Mouse (Mus musculus): ENCODE measurements around the gene Cldn6.

Cldn6 gene

DNA sequence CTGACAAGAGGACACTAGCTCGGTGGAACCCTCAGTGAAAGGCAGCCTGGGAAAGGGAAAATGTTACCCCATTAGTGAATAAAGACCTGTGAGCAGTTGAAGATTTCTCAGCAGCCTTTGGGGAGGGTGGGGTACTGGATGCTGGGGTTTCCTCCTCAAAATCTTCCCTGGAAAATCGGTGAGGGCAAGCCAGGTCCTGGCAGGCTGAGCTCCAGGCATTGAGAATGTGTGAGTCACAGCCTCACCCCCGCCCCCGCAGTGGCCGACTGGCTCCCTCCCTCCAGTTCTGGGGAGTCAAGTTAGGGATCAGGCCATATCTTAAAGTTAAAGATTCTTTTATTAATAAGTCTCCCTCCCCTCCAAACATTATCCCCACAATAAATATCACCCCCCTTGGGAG is 3.9 kb upstream of the Cldn6 start:
- no peak for DNase-seq (ENCODE audit: low read depth, low spot score)

DNA sequence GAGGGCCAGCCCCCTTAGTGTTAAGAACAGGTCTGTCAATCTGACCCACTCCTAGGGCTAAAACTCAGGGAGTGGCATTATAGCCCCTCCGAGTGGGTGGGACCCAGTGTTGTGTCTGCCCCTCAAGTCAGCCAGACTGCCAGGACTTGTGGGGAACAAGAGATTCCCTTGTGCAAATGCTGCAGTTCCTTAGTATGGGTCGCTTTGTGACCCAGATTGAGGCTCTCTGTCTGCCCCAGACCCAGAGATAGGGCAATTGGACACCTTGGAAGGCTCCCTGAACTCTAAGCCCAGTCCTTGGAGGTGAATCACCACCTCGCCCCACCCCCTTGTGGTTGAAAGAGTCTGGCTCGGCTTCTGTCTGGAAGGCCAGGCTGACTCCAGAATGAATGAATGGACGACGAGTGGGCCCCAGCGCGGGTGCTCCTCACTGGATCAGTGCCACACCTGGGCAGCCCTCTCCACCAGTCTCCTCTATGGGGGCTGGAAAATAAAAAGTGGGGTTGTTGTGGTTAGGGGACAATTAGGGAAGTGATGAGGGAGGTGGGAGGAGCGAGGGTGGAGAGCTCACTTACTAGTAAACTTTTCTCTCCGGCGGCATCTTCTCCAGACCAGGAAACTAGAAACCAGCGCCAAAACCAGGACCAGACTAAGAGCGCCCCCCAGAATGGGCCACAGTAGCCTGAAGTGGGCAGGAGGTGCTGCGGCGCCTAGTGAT is 3.3 kb upstream of the Cldn6 start:
- no peak for DNase-seq (ENCODE audit: low read depth, low spot score)

DNA sequence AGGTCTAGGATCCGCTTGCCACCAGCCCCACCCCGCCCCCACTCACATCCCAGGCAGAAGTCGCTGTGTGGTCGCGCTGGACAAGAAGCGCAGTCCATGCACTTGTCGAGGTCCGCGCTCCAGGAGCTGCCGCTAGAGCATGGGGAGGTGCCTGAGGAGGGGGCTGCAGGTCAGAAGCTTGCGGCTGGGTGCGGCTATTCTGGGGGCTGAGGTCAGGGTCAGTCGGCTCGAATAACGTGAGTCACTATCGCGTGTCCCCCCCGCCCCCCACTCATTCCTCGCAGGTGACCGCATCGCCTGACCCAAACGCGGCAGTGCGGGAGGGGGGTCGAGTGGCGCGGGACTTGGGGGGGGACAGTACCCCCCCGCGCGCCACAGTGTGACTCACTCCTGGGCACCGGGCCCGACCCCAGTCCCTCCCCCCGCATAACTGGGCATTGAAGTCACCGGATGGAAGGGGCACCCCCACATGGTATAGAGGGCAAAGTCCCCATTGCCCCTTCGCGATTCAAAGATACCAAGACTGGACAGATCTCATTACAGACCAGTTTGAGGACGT is 2.5 kb upstream of the Cldn6 start:
- no peak for DNase-seq (ENCODE audit: low read depth, low spot score)

DNA sequence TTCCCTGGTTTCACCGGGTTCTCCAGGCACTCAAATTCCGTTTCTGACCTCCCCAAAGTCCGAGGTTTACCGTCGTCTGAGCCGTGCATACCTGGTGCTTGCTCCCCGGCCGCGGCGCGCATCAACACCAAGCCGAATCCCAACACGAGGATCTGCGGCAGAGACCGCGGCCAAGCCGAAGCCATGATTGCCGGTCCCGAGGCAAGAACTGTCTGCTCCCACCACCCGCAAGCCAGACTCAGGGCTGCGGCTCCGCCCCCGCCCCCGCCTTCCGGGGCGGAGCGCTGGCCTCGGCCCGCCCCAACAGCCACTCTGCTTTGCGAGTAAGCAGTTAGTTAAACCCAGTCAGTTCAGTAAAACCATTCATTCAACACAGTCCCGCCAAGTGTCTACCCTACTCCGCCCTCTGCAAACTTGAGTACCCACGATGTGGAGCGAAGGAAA is 1.8 kb upstream of the Cldn6 start, which contains the start of gene Tnfrsf12a:
Gene Tnfrsf12a, minus strand, starts transcription at position 233 of the 444 bp plus-strand sequence.
- no peak for DNase-seq (ENCODE audit: low read depth, low spot score)

DNA sequence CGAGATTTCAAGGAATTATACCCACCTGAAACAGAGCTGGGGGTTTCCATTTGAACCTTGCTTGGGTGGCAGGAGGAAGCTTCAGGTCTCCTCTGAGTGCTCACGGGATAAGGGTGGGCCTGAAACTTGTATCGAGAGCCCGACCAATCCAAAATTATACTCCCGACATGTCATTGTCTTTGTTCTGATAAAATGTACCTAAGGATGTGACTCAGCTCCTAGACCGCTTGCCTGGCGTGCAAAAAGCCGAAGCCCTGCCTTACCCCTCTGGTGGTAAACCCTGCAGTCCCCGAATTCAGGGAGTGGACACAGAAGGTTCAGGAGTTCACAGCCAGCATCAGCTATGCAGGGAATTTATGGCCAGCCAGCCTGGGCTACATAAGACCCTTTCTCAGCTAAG is 1.3 kb downstream of the Cldn6 start:
- DNase-seq (ENCODE audit: low read depth, low spot score) = no peak

DNA sequence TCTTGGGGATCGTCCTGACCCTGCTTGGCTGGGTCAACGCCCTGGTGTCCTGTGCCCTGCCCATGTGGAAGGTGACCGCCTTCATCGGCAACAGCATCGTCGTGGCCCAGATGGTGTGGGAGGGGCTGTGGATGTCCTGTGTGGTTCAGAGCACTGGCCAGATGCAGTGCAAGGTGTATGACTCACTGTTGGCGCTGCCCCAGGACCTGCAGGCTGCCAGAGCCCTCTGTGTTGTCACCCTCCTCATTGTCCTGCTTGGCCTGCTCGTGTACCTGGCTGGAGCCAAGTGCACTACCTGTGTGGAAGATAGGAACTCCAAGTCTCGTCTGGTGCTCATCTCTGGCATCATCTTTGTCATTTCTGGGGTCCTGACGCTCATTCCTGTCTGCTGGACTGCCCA is 2.0 kb downstream of the Cldn6 start:
- DNase-seq (ENCODE audit: low read depth, low spot score) = no peak

DNA sequence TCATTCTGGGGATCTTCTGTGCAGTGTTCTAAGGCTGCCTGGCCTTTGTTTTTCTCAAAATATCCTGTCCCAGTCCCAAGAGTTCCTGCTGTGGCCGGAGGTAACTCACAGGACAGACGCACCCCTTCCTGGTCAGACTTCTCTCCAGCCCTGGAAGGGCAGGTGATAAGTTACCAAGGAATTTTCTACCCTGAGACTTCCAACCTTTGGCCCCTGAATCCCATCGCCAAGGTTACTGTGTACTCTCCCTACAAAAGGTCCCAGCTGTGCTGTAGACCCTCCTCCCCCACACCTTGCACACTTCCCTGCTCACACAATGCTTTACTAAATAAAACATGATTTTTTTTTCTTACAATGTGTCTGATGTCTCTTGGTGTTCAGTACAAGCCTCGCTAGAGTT is 3.0 kb downstream of the Cldn6 start:
- no peak for DNase-seq (ENCODE audit: low read depth, low spot score)

DNA sequence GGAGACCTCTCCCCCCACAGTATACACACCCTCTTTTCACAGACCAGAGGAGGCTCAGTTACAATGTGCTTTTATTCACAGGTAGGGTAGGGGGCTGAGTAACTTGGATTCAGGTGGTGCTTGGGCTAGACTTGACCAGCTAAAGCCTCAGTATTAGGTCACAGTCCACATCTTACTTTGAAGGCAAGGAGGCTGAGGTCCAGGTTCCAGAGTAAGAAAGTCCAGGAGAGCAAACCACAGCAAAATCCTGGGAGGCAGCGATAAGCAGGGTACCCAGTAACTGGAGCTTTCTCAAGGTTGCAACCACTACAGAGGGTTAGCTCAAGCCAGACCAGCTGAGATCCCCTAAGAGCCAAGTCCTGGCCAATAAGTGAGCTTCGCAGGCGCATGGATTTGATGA is 3.5 kb downstream of the Cldn6 start:
- DNase-seq (ENCODE audit: low read depth, low spot score) = no peak

DNA sequence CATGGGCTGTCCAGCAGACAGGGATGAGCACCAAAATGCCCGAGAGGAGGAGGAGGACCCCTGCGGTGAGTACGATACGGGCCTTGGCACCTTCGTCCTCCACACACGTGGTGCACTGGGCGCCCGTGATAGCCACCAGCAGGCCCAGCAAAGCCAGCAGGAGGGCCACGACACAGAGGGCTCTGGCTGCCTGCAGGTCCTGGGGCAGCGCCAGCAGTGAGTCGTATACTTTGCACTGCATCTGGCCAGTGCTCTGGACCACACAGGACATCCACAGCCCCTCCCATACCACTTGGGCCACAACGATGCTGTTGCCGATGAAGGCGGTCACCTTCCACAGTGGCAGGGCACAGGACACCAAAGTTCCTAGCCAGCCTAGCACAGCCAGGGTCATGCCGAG is 4.2 kb downstream of the Cldn6 start:
- DNase-seq (ENCODE audit: low read depth, low spot score) = no peak

DNA sequence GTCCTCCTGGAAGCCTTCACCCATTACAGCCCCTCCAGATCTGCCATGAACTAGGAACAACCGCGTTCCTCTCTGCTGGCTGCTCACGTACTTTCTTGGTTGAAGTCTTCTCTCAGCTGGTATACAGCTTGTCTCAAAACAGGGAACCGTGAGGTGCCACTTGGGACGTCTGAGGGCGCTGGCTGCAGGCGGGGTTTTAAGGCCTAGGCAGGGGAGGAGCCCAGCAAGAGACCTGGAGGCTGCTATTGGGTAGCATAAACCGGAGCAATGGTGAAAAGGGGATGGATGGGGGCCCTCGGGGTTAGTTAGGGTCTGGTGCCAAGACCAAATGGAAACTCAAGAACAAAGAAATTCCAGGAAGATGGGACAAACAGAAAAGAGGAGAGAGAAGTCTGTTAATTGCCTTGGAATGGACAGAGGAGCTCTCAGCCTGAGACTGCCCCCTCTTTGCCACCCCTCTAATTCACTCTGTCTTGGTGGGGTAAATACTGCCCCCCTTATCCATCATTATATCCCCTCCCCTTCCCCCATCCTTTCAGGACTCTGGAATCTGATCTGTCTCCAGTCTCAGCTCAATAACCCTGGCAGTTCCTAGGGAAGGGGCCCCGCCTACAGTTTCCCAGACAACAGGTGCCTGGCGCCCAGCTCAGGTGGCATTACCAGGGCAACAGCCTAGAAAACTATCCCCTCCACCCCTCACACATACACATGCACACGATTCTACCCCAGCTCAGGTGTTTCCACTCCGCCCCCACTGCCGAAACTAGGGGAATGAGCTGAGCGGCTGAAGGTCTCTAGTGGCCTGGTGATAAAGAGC is 5.0 kb downstream of the Cldn6 start, which contains the start of gene Cldn9:
Gene Cldn9, minus strand, starts transcription at position 171 of the 817 bp plus-strand sequence.
- DNase-seq (ENCODE audit: low read depth, low spot score) = no peak

DNA sequence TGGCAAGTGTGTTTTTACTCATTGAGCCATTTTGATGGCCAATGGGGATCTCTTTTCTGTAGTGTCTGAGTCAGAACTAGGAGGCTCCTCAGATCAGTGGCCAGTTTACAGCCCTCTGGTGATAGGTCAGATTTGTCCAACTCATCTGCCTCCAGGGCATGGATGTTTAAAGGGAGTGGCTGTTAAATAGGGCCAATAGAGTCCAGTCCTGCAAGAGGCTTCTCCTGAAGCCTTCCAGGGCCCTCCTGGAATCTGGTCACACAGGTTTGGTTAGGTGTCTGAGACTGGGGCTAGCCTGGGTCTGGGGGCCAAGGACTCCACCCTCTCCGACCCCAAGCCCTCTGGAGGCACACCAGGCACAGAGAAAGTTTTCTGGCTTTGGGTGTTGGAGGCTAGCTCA is 15.4 kb downstream of the Cldn6 start:
- no peak for DNase-seq (ENCODE audit: low read depth, low spot score)

DNA sequence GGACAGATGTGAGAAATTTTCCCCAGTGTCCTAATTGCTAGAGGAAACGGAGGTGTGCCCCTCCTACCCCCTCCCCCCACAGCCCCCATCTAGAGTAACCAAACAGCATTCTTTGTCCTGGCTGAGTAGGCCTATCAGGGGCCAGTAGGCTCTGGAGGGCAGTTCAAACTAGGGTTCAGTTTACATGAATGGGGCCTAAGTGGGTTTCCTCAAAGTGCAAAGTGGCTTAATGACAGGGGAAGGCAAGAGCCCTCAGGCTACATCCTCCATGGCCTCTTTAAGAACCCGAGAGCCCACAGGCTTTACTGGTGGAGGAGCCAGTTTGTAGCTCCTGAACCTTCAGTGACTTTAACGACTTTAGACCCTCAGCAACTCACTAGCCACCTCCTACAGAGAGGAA is 16.8 kb downstream of the Cldn6 start:
- DNase-seq (ENCODE audit: low read depth, low spot score) = no peak

DNA sequence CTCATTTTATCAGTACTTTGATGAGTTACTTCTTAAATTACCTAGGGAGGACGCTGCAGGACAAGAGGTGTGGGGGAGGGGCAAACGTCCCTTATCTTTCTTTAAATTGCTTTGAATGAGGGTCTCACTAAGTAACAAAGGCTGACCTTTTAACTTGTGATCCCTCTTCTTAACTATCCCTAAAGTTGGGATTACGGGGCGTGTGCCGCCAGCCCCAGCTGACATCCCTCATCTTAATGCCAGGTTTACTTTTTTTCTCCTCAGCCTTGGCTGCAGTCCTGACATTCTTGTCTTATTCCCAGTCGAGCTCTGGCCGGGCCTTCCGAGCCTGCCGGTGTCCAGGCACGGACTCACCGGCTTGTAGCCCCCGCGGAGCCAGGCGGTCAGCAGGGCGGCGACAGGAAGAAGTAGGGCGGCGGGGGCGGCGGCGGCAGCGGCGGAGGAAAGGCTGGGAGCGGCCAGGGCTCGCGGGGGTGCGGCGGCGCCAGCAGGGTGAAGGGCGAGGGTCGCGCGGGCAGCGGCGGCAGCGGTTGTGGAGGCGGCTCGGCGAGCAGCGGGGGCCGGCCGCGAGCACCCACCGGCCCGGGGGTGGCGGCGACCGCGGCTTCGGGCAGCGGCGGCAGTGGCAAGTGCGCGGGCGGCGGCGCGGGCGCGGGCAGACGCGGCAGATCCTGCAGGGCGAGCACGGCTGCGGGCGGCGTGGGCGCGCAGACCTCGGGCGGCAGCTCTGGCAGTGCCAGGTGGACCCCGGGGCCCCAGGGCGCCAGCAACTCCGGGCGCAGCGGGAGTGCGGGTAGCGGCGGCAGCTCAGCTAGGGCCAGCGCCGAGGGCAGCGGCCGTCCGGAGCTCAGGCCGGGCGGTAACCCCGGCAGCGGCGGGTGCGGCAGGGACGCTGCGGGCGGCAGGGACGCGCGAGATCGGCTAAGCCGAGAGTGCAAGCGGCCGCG is 20.4 kb downstream of the Cldn6 start:
- DNase-seq (ENCODE audit: low read depth, low spot score) = no peak

DNA sequence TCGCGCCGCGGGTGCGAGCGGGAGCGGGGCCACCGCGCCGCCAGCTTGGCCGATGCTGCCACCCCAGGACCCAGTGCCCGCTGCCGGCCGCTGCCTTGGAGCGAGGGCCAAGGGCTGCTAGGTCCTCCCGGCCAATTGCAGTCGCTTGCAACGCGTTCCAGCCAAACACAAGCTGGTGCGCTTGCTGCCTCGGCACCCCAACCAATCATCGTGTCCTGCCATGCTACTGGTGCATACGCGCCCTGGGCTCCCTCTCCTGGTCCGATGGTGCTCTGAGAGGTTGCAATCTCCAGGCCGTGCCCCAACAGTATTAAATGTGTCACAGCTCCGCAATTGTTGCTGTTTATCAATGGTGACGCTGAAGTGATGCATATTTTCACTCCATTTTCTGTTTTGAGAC is 21.0 kb downstream of the Cldn6 start:
- peak; percentile 76 for DNase-seq (ENCODE audit: low read depth, low spot score)

DNA sequence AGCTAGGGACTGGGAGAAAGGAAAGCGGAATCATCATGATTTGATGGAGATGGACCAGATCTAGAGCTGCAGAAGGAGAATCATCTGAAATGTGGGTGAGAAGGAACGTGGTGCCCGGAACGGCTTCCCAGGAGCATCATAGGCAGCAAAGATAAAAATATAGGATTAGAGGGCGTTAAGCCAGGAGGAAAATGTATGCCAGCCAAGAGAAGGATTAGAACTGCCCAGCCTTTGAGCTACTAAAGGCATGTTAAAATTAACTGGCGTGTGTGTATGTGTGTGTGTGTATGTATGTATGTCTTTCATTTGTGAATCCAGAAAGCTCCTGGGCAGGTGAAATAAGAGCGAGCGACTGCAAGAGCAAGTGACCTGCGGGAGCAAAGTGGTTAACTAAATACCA is 24.3 kb downstream of the Cldn6 start:
- DNase-seq (ENCODE audit: low read depth, low spot score) = peak; percentile 16

DNA sequence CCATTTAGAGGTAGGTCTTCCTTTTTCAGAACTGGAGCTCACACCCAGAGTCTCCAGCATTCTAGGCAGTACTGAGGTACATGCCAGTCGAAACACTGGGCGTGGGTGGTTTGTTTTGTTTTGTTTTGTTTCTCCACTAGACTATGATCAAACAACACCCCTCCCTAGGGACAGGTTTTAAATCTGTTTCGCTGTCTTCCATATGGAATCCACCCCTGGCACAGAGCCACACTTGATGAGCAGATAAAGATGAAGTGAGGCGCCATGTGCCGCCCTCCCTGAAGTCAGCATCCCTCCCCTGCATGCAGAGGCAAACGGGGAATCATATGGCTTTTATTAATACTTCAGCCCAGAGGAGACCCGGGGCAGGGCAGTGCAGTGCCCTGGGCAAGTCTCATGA is 25.7 kb downstream of the Cldn6 start:
- peak; percentile 24 for DNase-seq (ENCODE audit: low read depth, low spot score)

DNA sequence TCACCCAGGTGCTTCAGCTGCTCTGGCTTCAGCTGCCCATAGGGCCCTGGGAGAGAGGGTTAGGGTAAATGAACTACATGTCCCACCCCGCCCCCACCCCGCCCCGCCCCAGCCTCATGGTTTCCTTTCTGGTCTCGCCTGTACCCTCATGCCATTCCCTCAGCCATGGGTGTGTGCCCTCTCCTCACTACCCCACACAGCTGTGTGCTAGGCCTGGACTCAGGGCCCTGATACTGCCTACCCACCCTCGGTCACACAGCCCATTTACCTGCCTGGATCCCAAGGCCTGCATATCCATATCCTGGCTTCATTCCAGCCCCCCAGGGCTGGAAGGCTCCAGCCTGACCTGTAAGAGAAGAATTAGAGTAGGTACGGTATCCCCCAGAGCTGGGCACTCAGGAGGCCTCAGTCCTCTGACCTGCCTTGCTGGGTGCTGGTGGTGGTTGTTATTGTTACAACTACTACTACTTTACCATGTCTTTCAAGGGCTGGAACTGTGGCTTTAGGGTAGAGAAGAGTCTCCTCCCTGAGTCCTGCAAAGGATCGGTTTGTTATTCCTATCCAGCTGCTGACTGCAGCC is 26.6 kb downstream of the Cldn6 start:
- no peak for DNase-seq (ENCODE audit: low read depth, low spot score)

DNA sequence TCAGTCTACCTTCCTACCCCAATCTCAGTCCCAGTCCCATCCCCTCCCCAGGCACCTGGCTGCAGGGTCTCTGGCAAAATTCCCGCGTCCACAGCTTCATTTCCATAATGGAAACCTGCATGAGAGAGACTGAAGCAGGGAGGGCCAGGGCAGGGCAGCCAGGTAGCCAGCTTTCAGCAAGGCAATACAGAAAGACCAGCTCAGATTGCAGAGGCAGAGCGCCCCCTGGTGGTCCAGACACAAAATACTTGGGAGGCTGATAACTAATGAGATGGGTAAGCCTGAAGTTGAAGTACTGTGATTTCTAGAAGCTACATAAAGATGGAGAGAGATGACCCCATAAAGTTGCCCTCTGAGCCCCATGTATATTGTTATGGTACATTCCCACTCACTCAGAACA is 27.2 kb downstream of the Cldn6 start:
- DNase-seq (ENCODE audit: low read depth, low spot score) = no peak

DNA sequence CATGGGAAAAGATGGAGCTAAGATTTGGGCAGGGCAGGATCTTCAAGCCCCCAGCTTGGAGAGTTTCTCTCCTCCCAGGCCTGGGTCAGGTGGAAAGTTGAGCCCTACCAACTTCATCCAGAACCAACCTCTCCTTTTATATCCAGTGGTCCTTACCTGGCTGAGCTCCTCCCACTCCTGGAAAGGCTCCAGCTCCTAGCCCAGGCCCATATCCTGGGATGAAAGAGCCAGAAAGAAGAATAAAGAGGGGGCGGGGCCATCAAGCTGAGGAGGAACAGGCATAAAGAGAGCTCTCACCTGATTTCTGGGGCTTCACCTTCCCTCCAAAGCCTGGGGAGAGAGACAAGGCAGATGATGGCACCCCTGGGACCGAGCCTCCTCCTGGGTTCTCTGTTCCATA is 38.0 kb downstream of the Cldn6 start:
- DNase-seq (ENCODE audit: low read depth, low spot score) = no peak

DNA sequence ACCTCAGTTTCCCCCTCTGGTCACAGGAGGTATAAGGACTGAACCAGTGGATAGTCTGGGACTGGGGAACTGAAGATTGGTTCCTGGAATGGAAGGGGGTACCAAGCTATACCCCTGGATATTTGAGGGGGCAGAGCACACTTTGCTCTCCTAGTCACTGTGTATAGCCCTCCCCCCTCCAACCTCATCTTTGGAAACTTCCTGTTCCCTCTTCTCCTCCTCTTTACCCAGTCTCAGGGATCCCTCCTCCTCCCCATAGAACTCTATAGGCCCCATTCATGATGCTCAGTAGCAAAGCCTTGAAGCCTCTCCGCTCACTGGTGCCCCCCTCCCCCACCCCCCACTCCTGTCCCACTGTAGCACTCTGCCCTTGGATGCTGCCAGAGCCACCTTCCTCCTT is 40.4 kb downstream of the Cldn6 start:
- DNase-seq (ENCODE audit: low read depth, low spot score) = no peak

DNA sequence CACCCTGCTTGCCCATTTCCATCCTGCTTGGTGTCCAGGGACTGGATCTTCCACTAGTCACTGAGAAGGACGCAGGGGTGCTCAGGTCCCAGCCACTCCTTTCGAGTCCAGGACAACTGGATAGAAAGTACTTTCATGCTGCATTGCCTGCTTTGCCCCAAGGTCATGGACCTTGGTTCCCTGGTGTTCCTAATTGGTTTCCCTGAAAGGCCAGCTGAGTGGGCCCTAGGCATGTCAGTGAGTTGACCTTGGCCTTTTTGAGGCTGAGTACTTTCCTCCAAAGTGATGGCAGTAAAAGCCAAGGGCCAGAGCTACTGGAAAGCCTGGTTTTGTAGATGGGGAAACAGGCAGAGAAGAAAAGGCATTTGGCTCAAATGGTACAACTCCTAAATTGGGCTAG is 42.8 kb downstream of the Cldn6 start:
- no peak for DNase-seq (ENCODE audit: low read depth, low spot score)

Measured in telencephalon, adult 2 months (tissue).